Mouse (Mus musculus): ENCODE results near the gene Smyd3.

Gene Smyd3

GRCm38 (mm10) chr1:178978617-178979245 is 539.1 kb downstream of the Smyd3 start:
- no peak for DNase-seq (ENCODE audit: low read depth, low spot score)

DNA sequence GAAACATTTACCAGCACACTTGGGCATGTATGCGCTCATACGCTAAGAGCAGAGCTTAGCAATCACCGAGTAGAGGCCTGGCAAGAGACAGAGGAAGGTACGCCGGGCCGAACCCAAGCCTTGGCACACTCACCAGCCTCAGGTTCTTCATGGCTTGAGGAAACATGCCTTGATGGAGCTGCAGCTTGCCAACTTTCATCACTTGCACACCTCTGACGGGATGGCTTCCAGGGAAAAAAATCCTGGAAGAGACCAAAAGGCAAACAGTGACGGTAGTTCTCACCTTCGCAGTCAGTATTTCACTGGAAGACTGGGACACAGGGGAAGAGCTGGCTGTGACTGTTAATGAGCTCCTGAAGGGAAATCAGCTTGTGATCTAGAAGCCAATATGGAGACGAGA is 545.8 kb downstream of the Smyd3 start:
- DNase-seq (ENCODE audit: low read depth, low spot score): peak; percentile 49

- no peak for DNase-seq (ENCODE audit: low read depth, low spot score)
Observed at GRCm38 (mm10) chr1:178961661-178962060, 556.2 kb downstream of the Smyd3 start.

GRCm38 (mm10) chr1:178960015-178960559 is 557.8 kb downstream of the Smyd3 start:
- DNase-seq (ENCODE audit: low read depth, low spot score): peak; percentile 94

- no peak for DNase-seq (ENCODE audit: low read depth, low spot score)
Observed at GRCm38 (mm10) chr1:178958641-178959040, 559.2 kb downstream of the Smyd3 start.

DNA sequence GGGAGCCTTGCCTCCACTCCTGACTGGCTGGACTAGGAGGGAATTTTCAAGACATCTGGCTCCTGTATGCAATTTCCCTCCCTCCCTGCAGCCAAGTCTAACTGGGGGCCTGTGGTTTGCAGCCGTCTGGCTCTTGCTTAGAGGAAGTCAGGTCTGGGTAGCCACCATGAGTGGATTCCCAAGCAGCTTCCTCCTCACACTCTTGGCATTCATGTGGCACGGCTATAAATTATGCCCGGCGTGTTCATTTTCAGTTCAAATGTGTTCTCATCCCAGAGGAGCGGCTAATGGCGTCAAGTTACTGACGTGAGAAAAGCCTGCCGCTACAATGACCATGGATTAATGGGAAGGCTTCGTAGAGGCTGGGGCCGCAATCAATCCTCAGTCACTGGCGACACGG is 564.9 kb downstream of the Smyd3 start:
- DNase-seq (ENCODE audit: low read depth, low spot score): no peak

DNA sequence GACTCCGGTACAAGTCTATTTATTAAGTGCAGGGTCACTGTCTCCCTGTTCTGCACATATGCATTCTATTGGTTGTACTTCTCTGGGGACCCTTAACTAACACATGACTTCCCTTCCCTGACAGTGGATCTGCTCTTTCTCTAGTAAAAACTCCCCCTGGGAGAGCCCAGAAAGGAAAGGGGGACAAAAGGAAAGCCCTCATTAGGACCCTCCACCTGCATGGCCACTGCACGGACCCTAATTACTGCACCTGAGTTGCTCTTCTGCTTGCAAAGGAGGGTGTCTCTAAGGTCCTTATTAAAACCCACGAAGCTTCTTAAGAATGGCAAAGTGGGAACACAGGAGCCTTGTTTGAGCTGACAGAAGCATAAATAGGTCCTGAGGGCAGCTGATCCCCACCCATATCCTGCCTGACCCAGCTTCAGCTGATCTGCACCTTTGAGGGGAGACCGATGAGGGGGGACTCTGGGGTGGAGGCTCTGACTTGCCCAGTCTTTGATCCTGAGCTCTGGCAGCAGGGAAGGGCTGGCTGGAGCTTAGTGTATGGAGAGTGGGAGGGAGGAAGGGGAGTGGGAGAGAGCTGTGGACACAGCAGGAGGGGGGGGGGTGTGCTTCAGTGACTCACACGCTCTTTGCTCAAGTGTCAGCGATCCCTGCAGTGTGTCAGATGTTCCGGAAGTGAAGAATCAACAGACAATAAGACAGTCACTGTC is 575.4 kb downstream of the Smyd3 start:
- peak; percentile 29 for DNase-seq (ENCODE audit: low read depth, low spot score)

DNA sequence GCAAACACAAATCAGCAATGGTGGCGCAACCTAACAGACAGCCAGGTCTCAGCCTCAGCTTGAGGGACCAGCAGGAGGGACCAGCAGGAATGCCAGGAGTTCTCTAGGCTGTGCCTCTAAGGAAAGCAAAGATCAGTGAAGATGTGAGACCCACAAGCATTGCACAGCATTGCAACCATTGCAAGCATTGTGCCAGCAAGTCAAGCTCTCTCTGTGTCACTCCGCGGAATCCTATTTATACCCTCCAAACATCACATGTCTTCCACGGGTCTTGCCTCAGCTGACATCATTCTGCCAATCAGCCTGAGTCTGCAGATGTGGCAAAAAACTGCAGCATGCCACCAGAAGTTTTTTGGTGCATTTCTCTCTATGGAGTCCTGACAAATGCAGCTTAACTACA is 577.5 kb downstream of the Smyd3 start:
- no peak for DNase-seq (ENCODE audit: low read depth, low spot score)

- DNase-seq (ENCODE audit: low read depth, low spot score): no peak
Observed at GRCm38 (mm10) chr1:178936976-178937375, 580.9 kb downstream of the Smyd3 start.

DNA sequence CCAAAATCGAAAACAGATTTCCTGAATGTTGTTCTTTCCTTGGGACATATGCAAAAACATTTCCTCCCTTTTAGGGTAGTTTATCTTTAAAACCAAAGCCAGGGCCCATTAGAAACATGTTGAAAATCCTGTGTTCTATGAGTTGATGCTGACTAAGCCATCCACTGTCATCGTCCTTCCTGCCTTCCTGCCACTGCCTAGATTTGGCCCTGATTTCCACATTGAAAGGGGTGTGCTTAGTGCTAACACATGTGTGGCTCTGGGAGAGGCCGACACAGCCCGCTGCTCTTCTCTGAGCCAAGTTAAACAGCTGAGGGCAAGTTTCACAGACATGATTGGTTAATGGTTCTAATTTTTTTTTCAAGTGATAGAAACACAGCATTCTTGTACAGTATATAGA is 581.4 kb downstream of the Smyd3 start:
- no peak for DNase-seq (ENCODE audit: low read depth, low spot score)

DNA sequence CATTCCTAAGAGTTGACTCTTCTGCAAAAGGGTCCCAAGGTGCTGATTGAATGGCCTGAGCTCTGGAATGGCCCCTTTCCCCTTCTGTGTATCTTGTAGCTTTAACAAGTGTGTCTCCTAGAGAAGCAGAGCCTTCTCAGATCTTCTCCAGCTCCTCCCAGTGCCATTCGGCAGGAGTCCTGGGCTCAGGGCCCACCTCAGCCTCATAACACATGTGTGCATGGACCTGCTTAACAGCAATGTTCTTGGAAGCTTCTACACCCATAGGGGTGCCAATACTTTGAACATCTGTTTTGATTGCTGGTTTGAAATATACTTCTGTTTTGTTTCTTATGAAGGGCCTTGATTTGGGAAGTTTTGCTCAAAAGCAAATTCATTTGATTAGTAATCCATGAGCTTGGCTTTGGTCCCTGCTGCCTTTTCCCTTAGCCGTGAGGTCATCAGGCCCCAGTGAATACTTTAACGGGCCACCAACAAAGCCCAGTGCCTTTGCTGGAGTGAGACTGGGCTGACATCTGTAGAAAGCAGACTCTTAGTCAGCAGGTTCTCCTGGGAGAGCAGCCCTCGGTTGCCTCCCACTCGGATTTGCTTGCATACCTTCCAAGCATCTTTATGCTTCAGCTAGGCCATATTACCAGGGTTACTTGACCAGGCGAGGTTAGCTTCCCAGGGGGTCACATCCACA is 583.7 kb downstream of the Smyd3 start:
- no peak for DNase-seq (ENCODE audit: low read depth, low spot score)

- DNase-seq (ENCODE audit: low read depth, low spot score): peak; percentile 73
Observed at GRCm38 (mm10) chr1:178929531-178929930, 588.3 kb downstream of the Smyd3 start.

DNA sequence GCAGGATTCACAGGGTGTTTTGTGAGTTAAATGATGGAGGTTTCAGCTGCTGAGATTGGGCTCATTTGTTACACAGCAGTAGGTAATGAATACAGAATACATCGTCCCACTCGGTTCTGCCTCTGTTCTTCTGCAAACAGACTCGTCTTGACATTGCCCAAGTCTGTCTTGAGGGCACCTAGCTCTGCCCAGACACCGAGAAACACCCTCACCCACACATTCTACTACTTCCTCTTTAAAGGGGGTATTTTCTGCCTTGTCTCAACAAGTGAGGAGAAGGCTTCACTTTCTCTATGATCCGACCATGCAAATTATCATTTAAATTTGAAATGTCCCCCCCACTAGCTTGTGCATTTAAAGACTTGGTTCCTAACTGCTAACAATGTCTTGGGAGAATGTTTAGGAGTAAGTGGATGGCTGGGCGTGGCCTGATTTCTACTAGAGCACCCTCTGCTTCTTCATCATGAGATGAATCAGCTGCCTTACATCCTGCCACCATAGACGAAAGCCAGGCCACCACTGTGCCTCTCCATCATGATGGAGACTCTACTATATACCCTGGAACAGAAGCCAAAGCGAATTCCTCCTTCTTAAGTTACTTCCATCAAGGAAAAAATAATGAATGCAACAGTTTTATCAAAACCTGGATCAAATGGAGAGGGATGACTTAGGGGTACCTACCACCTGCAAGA is 593.2 kb downstream of the Smyd3 start:
- DNase-seq (ENCODE audit: low read depth, low spot score): no peak

DNA sequence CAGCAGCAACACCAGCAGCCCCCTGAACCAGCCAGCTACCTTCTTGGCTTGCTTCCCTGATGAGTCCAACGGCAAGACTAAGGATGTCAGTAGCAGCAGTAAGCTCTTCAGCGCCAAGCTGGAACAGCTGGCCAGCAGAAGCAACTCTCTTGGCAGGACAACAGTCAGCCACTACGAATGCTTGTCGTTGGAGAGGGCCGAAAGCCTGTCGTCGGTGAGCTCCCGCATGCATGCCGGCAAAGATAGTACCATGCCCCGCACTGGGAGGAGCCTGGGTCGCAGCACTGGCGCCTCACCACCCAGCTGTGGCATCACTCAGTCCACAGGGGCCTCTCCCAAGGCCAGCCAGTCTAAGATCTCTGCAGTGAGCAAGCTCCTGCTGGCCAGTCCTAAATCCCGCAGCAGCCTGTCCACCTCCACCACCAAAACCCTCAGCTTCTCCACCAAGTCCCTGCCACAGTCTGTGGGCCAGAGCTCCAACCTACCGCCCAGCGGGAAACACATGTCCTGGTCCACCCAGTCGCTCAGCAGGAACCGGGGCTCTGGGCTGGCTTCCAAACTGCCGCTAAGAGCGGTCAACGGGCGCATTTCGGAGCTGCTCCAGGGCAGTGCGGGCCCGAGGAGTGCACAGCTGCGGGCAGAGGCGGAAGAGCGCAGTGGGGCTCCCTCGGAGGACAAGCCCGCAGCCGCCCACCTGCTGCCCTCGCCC is 600.5 kb downstream of the Smyd3 start:
- DNase-seq (ENCODE audit: low read depth, low spot score): no peak

DNA sequence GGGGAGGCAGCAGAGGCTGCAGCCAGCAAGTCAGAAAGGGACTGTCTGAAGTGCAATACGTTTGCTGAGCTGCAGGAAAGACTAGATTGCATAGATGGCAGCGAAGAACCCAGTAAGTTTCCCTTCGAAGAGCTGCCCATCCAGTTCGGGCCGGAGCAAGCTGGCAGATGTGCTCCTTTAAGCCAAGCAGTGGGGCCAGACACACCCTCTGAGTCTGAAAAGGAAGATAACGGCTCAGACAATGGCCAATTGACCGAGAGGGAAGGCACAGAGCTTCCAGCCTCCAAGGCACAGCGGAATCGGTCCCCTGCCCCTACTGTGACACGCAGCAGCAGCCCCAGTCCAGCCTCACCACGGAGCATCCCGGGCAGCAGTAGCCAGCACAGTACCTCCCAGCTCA is 602.8 kb downstream of the Smyd3 start:
- DNase-seq (ENCODE audit: low read depth, low spot score): no peak

- no peak for DNase-seq (ENCODE audit: low read depth, low spot score)
Observed at GRCm38 (mm10) chr1:178912936-178913716, 604.7 kb downstream of the Smyd3 start.

- DNase-seq (ENCODE audit: low read depth, low spot score): peak; percentile 48
Observed at GRCm38 (mm10) chr1:178910951-178911350, 606.9 kb downstream of the Smyd3 start.

Measured in brain, adult 2 months (tissue).